Mouse (Mus musculus) heart, embryonic 15.5 days (tissue): ENCODE results near the gene Cpt2. TPM values are rescaled to one million over a fixed set of nuclear protein-coding genes. Genes with fewer than 3 reads are reported as not detected.

Experiments used
- ATAC-seq: fragments of 200-750 bp; cut with Nextera tagmentation; replicated peaks from 2 replicates; pipeline ENCODE4 v1.8.0; 2017; ENCODE audit warnings: low read depth, moderate TSS enrichment; ENCODE audit not compliant: insufficient number of reproducible peaks, insufficient read depth, low FRiP score
- H3K27ac ChIP-seq: fragments of 300-500 bp; sonication (generic); 2 replicates; pipeline ENCODE4 v1.5.1; 2015; ENCODE audit warnings: mild to moderate bottlenecking, inconsistent platforms
- H3K27me3 ChIP-seq: fragments of 300-500 bp; sonication (generic); 2 replicates; pipeline ENCODE4 v1.6.1; 2015; ENCODE audit warnings: inconsistent platforms
- H3K36me3 ChIP-seq: fragments of 300-500 bp; sonication (generic); 2 replicates; pipeline ENCODE4 v1.6.1; 2015; ENCODE audit warnings: mild to moderate bottlenecking, inconsistent platforms
- H3K4me1 ChIP-seq: fragments of 300-500 bp; sonication (generic); replicated peaks from 2 replicates; pipeline ENCODE4 v1.6.1; 2015; ENCODE audit warnings: inconsistent platforms
- H3K4me2 ChIP-seq: fragments of 300-500 bp; sonication (generic); 2 replicates; pipeline ENCODE4 v1.6.1; 2015; ENCODE audit warnings: inconsistent platforms, mild to moderate bottlenecking, moderate library complexity
- H3K4me3 ChIP-seq: fragments of 300-500 bp; sonication (generic); 2 replicates; pipeline ENCODE4 v1.5.1; 2015; ENCODE audit warnings: mild to moderate bottlenecking, inconsistent platforms
- H3K9ac ChIP-seq: fragments of 300-500 bp; sonication (generic); 2 replicates; pipeline ENCODE4 v1.6.1; 2015; ENCODE audit warnings: mild to moderate bottlenecking, inconsistent platforms
- H3K9me3 ChIP-seq: fragments of 300-500 bp; sonication (generic); replicated peaks from 2 replicates; pipeline ENCODE4 v1.6.1; 2016; ENCODE audit warnings: inconsistent platforms
- WGBS: fragments of 180-500 bp; shearing (Covaris S2); methylation state at CpG from one replicate; pipeline ENCODE4 v1.1.7; 2015; ENCODE audit warnings: mixed read lengths; 5-methylcytosine and 5-hydroxymethylcytosine counted together
- polyA plus RNA-seq: library from polyadenylated mRNA; unstranded; fragments of >200 nt; fragmentation: Nextera tagmentation; extraction: Ambion mirVana; gene quantifications from 2 replicates; pipeline ENCODE4 v1.2.1, GENCODE M21; 2015

Gene Cpt2
- polyA plus RNA-seq, 1 experiment from 2014 or later, result 54.0 TPM

DNA sequence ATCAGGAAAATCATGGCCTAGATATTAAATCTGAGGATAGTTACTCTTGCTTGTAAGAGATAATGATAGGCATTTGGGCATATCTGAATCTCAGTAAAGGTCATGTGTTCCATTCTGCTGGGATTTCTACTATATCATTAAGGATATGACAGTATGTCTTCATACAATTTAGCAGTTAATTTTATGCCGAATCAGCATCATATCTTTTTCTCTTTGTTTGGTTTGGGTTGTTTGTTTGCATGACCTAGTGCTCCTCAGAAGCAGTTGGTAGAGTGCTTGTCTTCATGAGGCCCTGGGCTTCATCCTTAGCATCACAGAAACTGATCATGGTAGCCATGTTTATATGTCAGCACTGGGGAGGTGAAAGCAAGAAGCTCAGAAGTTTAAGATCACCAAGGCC lies 41.8 kb downstream of the Cpt2 start:
- no peaks in the 10 kb centered on the region for H3K27me3 ChIP-seq
- no peak for ATAC-seq
- peaks cover 52% of the 10 kb centered on the region for H3K36me3 ChIP-seq
- WGBS, result 91% methylated on average over 1 of the region's 1 CpGs
- no peak overlapping the region for H3K9ac ChIP-seq
- H3K4me2 ChIP-seq, result no peak overlapping the region
- H3K4me1 ChIP-seq, result peaks cover 12% of the 10 kb centered on the region
- no peaks in the 10 kb centered on the region for H3K9me3 ChIP-seq
- H3K4me3 ChIP-seq, result no peak overlapping the region
- H3K27ac ChIP-seq, result no peak overlapping the region

GRCm38 (mm10) chr4:107879254-107880050 lies 44.0 kb downstream of the Cpt2 start, which contains the start of gene Magoh:
Gene Magoh, plus strand, starts transcription at chr4:107879755.
- Histone ChIP-seq H3K4me2 (peak within 1 kb of the TSS; percentile 68), H3K4me1 (peaks cover 12% of the 10 kb centered on the region), H3K36me3 (peaks cover 30% of the 10 kb centered on the region), H3K4me3 (peak within 1 kb of the TSS; percentile 90), H3K9ac (peak within 1 kb of the TSS; percentile 92), H3K9me3 (no peaks in the 10 kb centered on the region), H3K27ac (peak within 1 kb of the TSS; percentile 70), H3K27me3 (no peaks in the 10 kb centered on the region)
- 3% methylated on average over 48 of the region's 48 CpGs for WGBS
- peak; percentile 92 for ATAC-seq

DNA sequence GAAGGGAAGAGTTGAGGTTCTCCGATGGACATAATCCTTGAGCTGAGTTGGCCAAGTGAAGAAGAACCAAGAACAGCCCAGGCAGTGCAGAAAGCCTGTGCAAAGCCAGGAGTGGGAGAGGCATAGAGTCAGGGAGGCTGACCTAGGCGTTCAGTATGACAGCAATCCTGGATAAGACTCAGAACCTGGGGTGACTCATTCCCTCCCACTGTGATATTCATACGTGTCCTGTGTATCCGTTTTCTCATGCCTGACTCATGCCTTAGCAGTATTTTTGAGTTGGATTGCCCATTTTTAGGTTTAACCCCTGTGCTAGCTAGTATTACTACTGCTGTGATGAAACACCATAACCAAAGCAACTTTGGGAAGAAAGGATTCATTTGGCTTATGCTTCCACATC lies 58.5 kb downstream of the Cpt2 start:
- H3K36me3 ChIP-seq, result no peaks in the 10 kb centered on the region
- no peak overlapping the region for H3K4me2 ChIP-seq
- no peaks in the 10 kb centered on the region for H3K9me3 ChIP-seq
- WGBS, result 65% methylated on average over 4 of the region's 4 CpGs
- no peaks in the 10 kb centered on the region for H3K27me3 ChIP-seq
- no peak overlapping the region for H3K9ac ChIP-seq
- no peaks in the 10 kb centered on the region for H3K4me1 ChIP-seq
- no peak for ATAC-seq
- no peak overlapping the region for H3K4me3 ChIP-seq
- H3K27ac ChIP-seq, result no peak overlapping the region

DNA sequence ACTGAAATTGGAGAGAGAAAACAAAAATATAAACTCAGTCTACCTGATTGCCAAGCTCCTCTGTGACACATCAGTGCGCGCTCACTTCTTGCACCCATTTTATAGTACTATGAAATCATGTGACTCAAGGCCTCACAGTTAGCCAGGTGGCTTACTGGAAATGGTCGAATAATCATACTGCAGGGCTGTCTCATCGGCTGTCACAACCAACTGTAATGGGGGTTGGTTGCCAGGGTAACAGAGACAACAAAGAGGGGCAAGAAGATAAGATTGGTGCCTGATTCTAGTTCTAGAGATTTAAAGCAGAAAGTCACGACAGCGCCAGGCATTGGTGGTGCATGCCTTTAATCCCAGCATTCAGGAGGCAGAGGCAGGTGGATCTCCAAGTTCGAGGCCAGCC lies 64.4 kb downstream of the Cpt2 start:
- H3K4me1 ChIP-seq, result no peaks in the 10 kb centered on the region
- no peaks in the 10 kb centered on the region for H3K27me3 ChIP-seq
- no peak overlapping the region for H3K9ac ChIP-seq
- H3K9me3 ChIP-seq, result no peaks in the 10 kb centered on the region
- no peak overlapping the region for H3K4me3 ChIP-seq
- no peak for ATAC-seq
- WGBS, result 80% methylated on average over 7 of the region's 7 CpGs
- H3K36me3 ChIP-seq, result no peaks in the 10 kb centered on the region
- H3K27ac ChIP-seq, result no peak overlapping the region
- H3K4me2 ChIP-seq, result no peak overlapping the region

- Histone ChIP-seq H3K27me3 (no peaks in the 10 kb centered on the region), H3K9me3 (no peaks in the 10 kb centered on the region), H3K27ac (no peak overlapping the region), H3K36me3 (no peaks in the 10 kb centered on the region), H3K4me2 (no peak overlapping the region), H3K4me3 (no peak overlapping the region), H3K4me1 (no peaks in the 10 kb centered on the region), H3K9ac (no peak overlapping the region)
- 66% methylated on average over 11 of the region's 11 CpGs for WGBS
- ATAC-seq, result no peak
These were observed 66.3 kb downstream of the Cpt2 start for GRCm38 (mm10) chr4:107856958-107857686.

Other genes starting within 250 kb of the Cpt2 start
- gene Dmrtb1, start 239.4 kb downstream of the Cpt2 start, polyA plus RNA-seq, result not detected in 2 replicates
- gene Lrp8, start 121.3 kb downstream of the Cpt2 start, polyA plus RNA-seq, result 0.48 and 1.6 TPM in 2 replicates
- gene Magoh, start 43.9 kb downstream of the Cpt2 start, polyA plus RNA-seq, result 84.3 and 88.9 TPM in 2 replicates
- gene 0610037L13Rik, start 33.8 kb downstream of the Cpt2 start, polyA plus RNA-seq, result 91.2 and 97.0 TPM in 2 replicates
- 0.05 TPM in 2 replicates for gene Slc1a7, start 44.7 kb upstream of the Cpt2 start, polyA plus RNA-seq
- gene Podn, start 172.8 kb upstream of the Cpt2 start, polyA plus RNA-seq, result 0.26 and 0.51 TPM in 2 replicates
- 171 and 190 TPM in 2 replicates for gene Scp2, start 221.4 kb upstream of the Cpt2 start, polyA plus RNA-seq
- gene Echdc2, start 241.8 kb upstream of the Cpt2 start, polyA plus RNA-seq, result 19.9 and 27.2 TPM in 2 replicates